Mouse (Mus musculus): ENCODE measurements around the gene Ascl2. TPM values are rescaled to one million over a fixed set of nuclear protein-coding genes. Genes with fewer than 3 reads are reported as not detected.

The Ascl2 gene
- 0.29 and 0.91 TPM in 2 replicates for polyA plus RNA-seq (2015; fragmentation: Nextera tagmentation; extraction: Ambion mirVana)

DNA sequence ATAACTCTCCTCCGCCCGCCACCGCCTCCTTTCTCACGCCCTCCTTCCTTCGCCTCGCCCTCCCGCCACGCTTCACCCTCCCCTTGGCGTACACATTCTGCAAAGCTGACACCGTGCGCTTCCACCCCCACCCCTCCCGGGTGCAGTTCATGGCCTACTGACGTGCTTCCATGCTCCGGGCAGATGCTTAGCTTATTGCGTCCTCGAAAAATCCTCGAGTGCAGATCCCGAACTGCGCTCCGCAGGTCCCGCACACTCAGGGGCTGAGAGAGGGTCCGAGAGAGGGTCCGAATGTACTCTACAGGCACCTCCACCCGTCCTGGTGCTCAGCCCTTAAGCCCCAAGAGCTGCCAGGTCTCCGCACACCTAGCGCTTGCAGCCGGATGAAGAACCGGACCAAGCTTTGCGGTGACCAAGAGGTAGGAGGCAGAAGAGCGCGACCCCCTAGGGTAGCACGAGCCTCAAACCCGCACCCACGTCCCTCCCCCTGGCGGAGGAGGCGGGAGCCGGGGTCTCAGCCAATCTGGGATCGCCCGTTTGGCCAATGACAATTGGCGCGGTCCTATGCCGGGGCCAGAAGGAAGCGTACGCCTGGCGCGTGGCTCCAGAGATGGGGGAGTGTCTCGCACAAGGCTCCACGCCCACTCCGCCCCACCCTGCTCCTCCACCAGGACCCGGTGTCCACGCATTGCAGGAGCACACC lies at the start of gene Ascl2:
Gene Ascl2 (minus strand): TSS at position 456 of the 703 bp plus-strand sequence.
- Histone ChIP-seq H3K4me3 (ENCODE audit: low read depth, low read length) (peak within 1 kb of the TSS; percentile 46), H3K4me2 (ENCODE audit: low read depth, low read length) (peak within 1 kb of the TSS; percentile 69), H3K27me3 (ENCODE audit: control insufficient read depth, insufficient read depth, low read depth, low read length) (peaks cover 66% of the 10 kb centered on the region), H3K36me3 (ENCODE audit: control insufficient read depth, insufficient read depth) (no peaks in the 10 kb centered on the region), H3K9me3 (replicated peaks; ENCODE audit: control insufficient read depth, low read length) (no peaks in the 10 kb centered on the region), H3K4me1 (ENCODE audit: control insufficient read depth, low read depth, low read length) (peaks cover 5% of the 10 kb centered on the region), H3K27ac (ENCODE audit: low read length) (no peak within 1 kb of the TSS), H3K9ac (ENCODE audit: low read depth, low read length) (no peak within 1 kb of the TSS)
- no peak for ATAC-seq (ENCODE audit: low read depth)
- 1% methylated on average over 49 of the region's 51 CpGs for WGBS (ENCODE audit: insufficient replicate concordance)

DNA sequence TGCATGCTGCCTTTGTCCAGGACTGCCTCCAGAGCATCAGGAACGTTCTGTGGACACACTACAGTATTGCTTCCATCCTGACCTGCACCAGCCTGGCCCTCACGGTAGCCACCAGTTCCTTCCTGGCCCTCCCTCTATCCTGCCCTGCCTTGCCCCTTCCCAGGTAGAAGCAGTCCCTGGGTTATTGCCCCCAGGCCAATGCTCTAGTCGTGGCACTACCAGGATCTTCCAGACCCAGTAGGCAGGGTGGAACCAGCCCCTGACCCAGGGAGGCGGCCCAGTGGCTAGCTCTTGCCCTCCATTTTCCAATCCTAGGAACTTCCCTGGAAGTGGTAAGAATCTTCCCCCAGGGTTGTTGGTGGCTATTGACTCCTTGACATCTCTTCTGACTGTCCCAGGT lies 48.1 kb upstream of the Ascl2 start:
- Histone ChIP-seq H3K27me3 (ENCODE audit: control insufficient read depth, insufficient read depth, low read depth, low read length) (no peaks in the 10 kb centered on the region), H3K9ac (ENCODE audit: low read depth, low read length) (no peak overlapping the region), H3K4me2 (ENCODE audit: low read depth, low read length) (no peak overlapping the region), H3K27ac (ENCODE audit: low read length) (no peak overlapping the region), H3K4me3 (ENCODE audit: low read depth, low read length) (no peak overlapping the region), H3K9me3 (replicated peaks; ENCODE audit: control insufficient read depth, low read length) (no peaks in the 10 kb centered on the region), H3K4me1 (ENCODE audit: control insufficient read depth, low read depth, low read length) (peaks cover 8% of the 10 kb centered on the region), H3K36me3 (ENCODE audit: control insufficient read depth, insufficient read depth) (no peaks in the 10 kb centered on the region; the same call in 1 of the 2 replicates)
- no peak for ATAC-seq (ENCODE audit: low read depth)
- 75% methylated on average over 4 of the region's 4 CpGs for WGBS (ENCODE audit: insufficient replicate concordance)

DNA sequence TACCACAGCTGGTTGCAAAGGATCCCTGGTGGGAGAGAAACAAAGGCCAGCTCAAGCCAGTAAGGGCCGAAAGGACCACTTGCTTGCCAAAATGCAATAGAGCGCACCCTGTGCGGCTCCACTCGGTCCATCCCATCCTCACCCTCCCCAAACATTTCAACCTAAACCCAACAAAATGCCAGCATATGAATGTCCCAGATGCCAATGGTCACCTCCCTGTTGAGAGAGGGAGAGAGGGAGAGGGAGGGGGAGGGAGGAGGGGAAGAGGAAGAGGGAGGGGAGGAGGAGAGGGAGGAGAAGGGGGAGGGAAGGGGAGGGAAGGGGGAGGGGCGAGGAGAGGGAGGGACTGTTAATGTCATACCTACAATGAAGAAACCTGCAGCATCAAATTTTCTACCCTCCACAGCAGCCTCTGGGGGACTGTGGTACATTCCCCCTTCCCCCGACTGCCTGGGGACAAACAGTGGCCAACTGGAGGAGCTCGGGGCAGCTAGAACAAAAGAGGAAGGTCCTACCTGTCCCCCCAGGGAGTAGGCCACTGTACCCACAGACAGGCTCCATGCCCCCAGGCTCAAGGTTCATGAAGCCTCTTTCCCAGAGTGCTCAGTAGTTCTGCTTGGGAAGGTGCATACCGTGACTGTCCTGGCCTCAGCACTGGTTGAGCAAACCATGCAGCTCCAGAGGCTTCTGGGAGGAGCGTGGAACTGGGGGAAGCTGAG lies 47.5 kb upstream of the Ascl2 start:
- Histone ChIP-seq H3K27me3 (ENCODE audit: control insufficient read depth, insufficient read depth, low read depth, low read length) (no peaks in the 10 kb centered on the region), H3K4me1 (ENCODE audit: control insufficient read depth, low read depth, low read length) (peaks cover 8% of the 10 kb centered on the region), H3K4me3 (ENCODE audit: low read depth, low read length) (no peak overlapping the region), H3K9ac (ENCODE audit: low read depth, low read length) (no peak overlapping the region), H3K27ac (ENCODE audit: low read length) (no peak overlapping the region), H3K36me3 (ENCODE audit: control insufficient read depth, insufficient read depth) (no peaks in the 10 kb centered on the region; the same call in 1 of the 2 replicates), H3K9me3 (replicated peaks; ENCODE audit: control insufficient read depth, low read length) (no peaks in the 10 kb centered on the region), H3K4me2 (ENCODE audit: low read depth, low read length) (no peak overlapping the region)
- no peak for ATAC-seq (ENCODE audit: low read depth)
- WGBS (ENCODE audit: insufficient replicate concordance): 72% methylated on average over 9 of the region's 9 CpGs

DNA sequence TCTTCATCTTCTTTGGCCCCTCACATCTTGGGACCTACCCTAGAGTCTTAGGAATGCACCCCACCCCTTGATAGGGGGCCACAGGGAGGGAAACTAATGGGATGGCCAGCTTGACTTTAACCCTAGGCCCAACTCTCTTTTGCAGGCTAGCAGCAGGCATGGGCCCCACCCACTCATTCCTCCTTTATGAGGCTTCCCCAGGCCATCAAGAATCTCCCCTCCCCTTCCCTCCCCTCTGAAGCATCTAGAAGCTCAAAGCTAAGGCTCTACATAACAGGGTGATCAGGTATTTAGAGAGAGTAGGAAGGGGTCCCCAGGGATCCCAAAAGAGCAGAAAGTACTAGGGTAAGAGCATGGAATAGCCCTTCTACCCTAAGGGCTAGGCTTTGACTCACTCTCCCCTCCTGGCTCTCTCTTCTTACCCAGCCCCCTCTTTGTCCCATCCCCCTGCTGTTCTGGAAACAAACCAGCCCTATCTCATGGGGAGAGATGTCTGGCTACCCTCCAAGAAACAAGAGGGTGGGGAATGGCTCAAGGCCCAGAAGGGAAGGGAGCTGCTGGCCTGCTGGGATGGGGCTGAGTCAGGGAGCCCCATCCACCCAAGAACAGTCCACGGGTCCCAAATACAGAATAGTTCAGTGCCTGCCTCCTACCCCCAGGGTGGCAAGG lies 46.8 kb upstream of the Ascl2 start:
- no peaks in the 10 kb centered on the region for H3K27me3 ChIP-seq (ENCODE audit: control insufficient read depth, insufficient read depth, low read depth, low read length)
- no peak overlapping the region for H3K9ac ChIP-seq (ENCODE audit: low read depth, low read length)
- H3K9me3 ChIP-seq (replicated peaks; ENCODE audit: control insufficient read depth, low read length): no peaks in the 10 kb centered on the region
- H3K36me3 ChIP-seq (ENCODE audit: control insufficient read depth, insufficient read depth): no peaks in the 10 kb centered on the region; the same call in 1 of the 2 replicates
- no peak overlapping the region for H3K4me3 ChIP-seq (ENCODE audit: low read depth, low read length)
- no peak overlapping the region for H3K27ac ChIP-seq (ENCODE audit: low read length)
- H3K4me2 ChIP-seq (ENCODE audit: low read depth, low read length): no peak overlapping the region
- WGBS (ENCODE audit: insufficient replicate concordance): 63% methylated on average over 1 of the region's 1 CpGs
- peaks cover 8% of the 10 kb centered on the region for H3K4me1 ChIP-seq (ENCODE audit: control insufficient read depth, low read depth, low read length)
- ATAC-seq (ENCODE audit: low read depth): peak; percentile 30; the same call in 1 of the 2 replicates

DNA sequence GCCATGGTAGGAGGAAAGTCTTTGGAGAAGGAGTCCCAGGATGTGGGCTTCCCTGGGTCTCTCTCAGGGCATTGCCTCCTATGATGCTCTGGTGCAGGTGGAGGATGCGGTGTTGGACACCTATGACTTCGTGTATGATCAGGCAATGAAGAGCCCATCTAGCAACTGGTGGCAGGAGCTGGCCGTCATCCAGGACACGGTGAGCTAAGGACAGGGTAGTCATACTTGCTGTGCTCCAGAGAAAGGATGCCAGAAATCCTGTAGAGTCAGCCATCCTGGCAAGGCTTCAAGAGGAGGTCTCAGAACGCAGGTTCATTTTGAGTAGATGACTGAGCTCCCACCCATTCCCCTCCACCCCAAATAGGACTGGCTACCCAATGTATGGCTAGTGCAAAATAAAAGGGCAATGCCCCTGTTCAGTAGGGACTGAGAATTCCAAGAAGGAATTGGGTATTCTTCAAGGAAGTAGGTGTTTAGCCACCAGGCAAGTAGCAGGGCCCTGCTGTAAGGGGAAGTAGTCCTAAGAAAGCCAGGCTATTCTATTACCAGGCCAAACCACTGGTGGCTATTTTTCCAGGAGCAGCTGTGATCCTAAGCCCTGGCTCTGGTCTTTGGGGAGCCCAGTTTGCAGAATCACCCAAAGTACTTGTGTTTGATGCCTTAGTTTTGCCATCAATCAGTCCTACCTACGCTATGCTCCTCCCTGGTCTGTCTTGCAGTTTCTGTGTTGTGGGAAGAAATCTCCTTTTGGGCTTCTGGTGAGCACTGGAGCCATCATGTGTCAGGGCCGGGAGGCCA lies 46.0 kb upstream of the Ascl2 start:
- peaks cover 8% of the 10 kb centered on the region for H3K4me1 ChIP-seq (ENCODE audit: control insufficient read depth, low read depth, low read length)
- WGBS (ENCODE audit: insufficient replicate concordance): 77% methylated on average over 7 of the region's 7 CpGs
- H3K36me3 ChIP-seq (ENCODE audit: control insufficient read depth, insufficient read depth): no peaks in the 10 kb centered on the region; the same call in 1 of the 2 replicates
- no peak overlapping the region for H3K27ac ChIP-seq (ENCODE audit: low read length)
- no peak overlapping the region for H3K4me2 ChIP-seq (ENCODE audit: low read depth, low read length)
- no peak overlapping the region for H3K9ac ChIP-seq (ENCODE audit: low read depth, low read length)
- no peaks in the 10 kb centered on the region for H3K9me3 ChIP-seq (replicated peaks; ENCODE audit: control insufficient read depth, low read length)
- ATAC-seq (ENCODE audit: low read depth): no peak
- H3K27me3 ChIP-seq (ENCODE audit: control insufficient read depth, insufficient read depth, low read depth, low read length): no peaks in the 10 kb centered on the region
- H3K4me3 ChIP-seq (ENCODE audit: low read depth, low read length): no peak overlapping the region

DNA sequence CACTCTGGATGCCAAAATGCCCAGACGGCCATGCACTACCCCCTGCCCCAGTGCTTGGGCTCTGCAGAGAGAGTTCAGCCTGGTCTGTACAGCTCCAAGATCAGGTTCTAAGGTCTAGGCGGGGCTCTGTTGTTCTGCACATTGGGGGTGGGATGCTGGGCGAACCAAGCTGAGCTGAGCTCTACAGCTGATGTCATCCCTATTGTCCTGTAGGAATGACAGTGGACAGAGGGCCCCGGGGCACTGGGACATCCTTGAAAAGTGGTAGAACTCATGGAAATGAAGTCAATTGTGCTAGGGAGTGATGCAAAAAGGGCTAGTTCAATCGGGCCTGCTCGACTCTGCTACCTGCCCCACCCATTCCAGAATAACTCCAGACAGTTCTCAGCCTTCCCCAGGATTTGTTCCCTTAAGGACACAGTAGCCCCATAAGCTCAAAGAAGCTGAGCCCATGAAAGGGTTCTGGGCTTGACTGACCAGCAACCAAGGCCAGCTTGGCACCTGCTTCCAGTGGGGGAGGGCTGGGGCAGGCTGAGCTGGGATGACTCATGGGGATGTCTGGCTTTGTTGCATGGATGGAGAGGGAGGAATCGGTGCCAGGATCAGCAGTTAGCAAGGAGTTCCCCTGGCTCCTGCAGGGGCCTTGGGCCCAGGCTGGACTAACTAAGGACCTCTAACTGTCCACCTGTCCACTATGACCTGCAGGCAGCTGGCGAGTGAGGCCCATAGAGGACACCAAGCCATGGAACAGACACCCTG lies 44.5 kb upstream of the Ascl2 start:
- Histone ChIP-seq H3K4me1 (ENCODE audit: control insufficient read depth, low read depth, low read length) (peaks cover 21% of the 10 kb centered on the region), H3K27me3 (ENCODE audit: control insufficient read depth, insufficient read depth, low read depth, low read length) (no peaks in the 10 kb centered on the region), H3K36me3 (ENCODE audit: control insufficient read depth, insufficient read depth) (no peaks in the 10 kb centered on the region; the same call in 1 of the 2 replicates), H3K9ac (ENCODE audit: low read depth, low read length) (no peak overlapping the region), H3K27ac (ENCODE audit: low read length) (no peak overlapping the region), H3K9me3 (replicated peaks; ENCODE audit: control insufficient read depth, low read length) (no peaks in the 10 kb centered on the region), H3K4me2 (ENCODE audit: low read depth, low read length) (no peak overlapping the region), H3K4me3 (ENCODE audit: low read depth, low read length) (no peak overlapping the region)
- ATAC-seq (ENCODE audit: low read depth): no peak
- WGBS (ENCODE audit: insufficient replicate concordance): 55% methylated on average over 8 of the region's 8 CpGs

DNA sequence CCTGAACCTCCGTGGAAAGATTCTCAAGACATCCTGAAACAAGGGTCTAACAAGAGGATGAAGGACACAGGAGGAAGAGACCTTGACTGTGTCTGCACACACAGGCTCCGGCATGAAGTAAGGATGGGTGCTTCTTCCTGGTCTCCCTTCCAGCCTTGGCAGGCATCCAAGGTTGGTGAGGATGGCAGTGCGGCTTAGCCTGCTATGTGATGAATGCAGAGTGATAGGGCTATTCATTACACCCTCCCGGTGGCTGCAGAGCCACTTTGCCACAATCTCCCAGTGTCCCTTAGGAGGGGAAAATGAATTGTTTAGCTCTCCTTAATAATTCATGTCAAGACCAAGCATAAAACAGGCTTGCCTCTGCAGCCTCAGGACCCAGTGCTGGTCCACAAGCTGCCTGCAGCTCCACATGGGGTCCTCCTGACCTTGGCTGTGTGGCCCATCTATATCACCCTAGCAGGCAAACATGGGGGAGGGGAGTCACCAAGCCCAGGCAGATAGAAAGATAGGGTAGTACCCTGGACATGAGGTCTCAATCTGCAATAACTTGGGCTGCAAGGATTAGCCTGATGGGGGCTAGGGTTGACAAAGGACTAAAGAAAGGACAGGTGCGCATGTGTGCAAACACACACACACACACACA lies 43.3 kb upstream of the Ascl2 start:
- H3K9ac ChIP-seq (ENCODE audit: low read depth, low read length): no peak overlapping the region
- WGBS (ENCODE audit: insufficient replicate concordance): 70% methylated on average over 5 of the region's 5 CpGs
- H3K4me1 ChIP-seq (ENCODE audit: control insufficient read depth, low read depth, low read length): peaks cover 30% of the 10 kb centered on the region
- H3K4me2 ChIP-seq (ENCODE audit: low read depth, low read length): no peak overlapping the region
- H3K9me3 ChIP-seq (replicated peaks; ENCODE audit: control insufficient read depth, low read length): no peaks in the 10 kb centered on the region
- no peak overlapping the region for H3K4me3 ChIP-seq (ENCODE audit: low read depth, low read length)
- no peaks in the 10 kb centered on the region; the same call in 1 of the 2 replicates for H3K36me3 ChIP-seq (ENCODE audit: control insufficient read depth, insufficient read depth)
- H3K27ac ChIP-seq (ENCODE audit: low read length): no peak overlapping the region
- H3K27me3 ChIP-seq (ENCODE audit: control insufficient read depth, insufficient read depth, low read depth, low read length): no peaks in the 10 kb centered on the region
- no peak for ATAC-seq (ENCODE audit: low read depth)

DNA sequence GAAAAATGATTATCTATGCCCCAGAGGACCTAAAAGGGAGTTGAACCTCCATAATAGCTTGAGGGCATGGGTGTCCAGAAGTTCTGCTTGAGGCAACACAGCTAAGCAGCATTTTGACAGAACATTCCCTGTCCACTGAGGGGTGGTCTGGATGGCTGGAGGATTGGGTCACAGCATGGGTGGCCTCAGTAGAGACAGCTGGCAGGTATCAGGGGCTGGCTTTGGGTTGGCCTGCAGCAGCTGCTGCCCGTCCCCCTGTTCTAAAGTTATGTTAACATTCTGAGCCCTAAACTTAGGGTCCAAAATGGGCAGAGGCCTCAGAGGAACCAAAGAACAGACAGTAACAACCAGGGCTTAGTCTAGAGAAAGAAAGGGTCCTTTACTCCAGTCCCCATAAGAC lies 42.2 kb upstream of the Ascl2 start:
- Histone ChIP-seq H3K9ac (ENCODE audit: low read depth, low read length) (no peak overlapping the region), H3K36me3 (ENCODE audit: control insufficient read depth, insufficient read depth) (no peaks in the 10 kb centered on the region; the same call in 1 of the 2 replicates), H3K4me2 (ENCODE audit: low read depth, low read length) (no peak overlapping the region), H3K9me3 (replicated peaks; ENCODE audit: control insufficient read depth, low read length) (no peaks in the 10 kb centered on the region), H3K4me1 (ENCODE audit: control insufficient read depth, low read depth, low read length) (peaks cover 28% of the 10 kb centered on the region), H3K27me3 (ENCODE audit: control insufficient read depth, insufficient read depth, low read depth, low read length) (no peaks in the 10 kb centered on the region), H3K4me3 (ENCODE audit: low read depth, low read length) (no peak overlapping the region), H3K27ac (ENCODE audit: low read length) (no peak overlapping the region; the same call in 1 of the 2 replicates)
- WGBS (ENCODE audit: insufficient replicate concordance): 88% methylated on average over 1 of the region's 1 CpGs
- no peak for ATAC-seq (ENCODE audit: low read depth)

Measured in liver, embryonic 16.5 days (tissue).